Mouse (Mus musculus): ENCODE measurements around the gene Ttc29. TPM values are rescaled to one million over a fixed set of nuclear protein-coding genes. Genes with fewer than 3 reads are reported as not detected.

Ttc29 gene
- polyA plus RNA-seq (2016; fragmentation: Nextera tagmentation; extraction: Ambion mirVana): not detected in 2 replicates

DNA sequence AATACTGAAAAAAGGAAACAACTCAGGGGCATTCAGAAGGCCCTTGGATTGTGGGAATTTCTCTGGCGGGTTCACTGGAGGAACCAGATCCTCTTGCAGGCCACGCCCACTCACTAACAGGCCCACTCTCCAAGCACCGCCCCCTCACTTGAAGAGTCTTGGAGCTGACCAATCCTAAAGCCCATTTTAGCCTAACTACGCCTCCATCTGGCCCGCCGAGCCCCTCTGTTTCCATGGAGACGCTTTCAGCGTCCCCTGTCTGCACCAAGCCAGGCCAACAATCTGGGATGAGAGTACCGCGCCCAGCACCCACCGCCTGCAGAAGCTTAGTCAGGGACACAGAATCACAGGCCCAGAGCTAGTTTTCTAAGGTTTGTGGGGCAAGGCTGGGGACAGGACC is at the start of gene Ttc29:
Ttc29 (plus strand) TSS at position 224 of the 400 bp plus-strand sequence.
- 0 out of 2 replicates have a peak within 1 kb of the TSS, but pooled peaks have one; percentile 3 for H3K4me3 ChIP-seq
- no peaks in the 10 kb centered on the region for H3K36me3 ChIP-seq
- H3K27ac ChIP-seq (ENCODE audit: poor library complexity, severe bottlenecking): no peak within 1 kb of the TSS
- H3K9me3 ChIP-seq (replicated peaks): no peaks in the 10 kb centered on the region
- ATAC-seq (ENCODE audit: insufficient number of reproducible peaks, low FRiP score): peak; percentile 77
- H3K9ac ChIP-seq: no peak within 1 kb of the TSS
- peak within 1 kb of the TSS; percentile 36 for H3K4me2 ChIP-seq
- H3K27me3 ChIP-seq (replicated peaks): no peaks in the 10 kb centered on the region
- H3K4me1 ChIP-seq (replicated peaks): no peaks in the 10 kb centered on the region
- under 1% methylated on average over 11 of the region's 11 CpGs for WGBS

DNA sequence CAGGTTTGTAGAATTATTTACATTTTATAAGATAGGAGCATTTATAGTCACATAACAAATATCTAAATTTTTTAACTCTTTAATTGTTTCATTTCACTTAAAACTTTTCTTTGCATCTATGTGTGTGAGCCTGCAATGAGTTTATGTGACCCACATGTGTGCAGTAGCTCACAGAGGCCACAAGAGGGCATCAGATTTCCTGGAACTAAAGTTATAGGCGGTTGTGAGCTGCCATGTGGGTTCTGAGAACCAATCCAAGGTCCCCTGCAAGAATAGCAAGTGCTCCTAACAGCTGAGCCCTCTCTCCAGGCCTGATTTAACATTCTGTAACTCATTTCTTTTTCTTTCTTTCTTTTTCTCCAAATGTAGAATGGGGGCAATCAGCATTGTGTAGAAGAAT is 41.7 kb upstream of the Ttc29 start:
- ATAC-seq (ENCODE audit: insufficient number of reproducible peaks, low FRiP score): no peak

DNA sequence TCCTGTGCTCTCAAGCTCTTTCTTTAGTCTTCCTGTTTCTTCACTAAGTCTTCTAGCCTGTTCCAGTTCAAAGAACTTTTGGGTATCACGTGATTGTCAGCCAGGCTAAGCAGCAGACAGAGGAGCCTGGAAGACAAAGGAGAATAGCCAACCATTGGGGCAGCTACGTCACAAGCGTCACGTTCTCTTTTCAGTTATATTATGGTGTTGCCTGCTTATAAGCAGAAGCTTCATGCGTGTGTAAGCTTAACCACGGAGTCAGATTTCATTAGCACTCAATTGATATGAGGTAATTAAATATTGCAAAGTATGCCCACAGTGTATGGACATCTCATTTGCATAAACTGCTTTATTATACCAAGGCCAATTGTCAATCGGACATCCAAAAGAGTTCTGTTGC is 30.4 kb upstream of the Ttc29 start:
- H3K27me3 ChIP-seq (replicated peaks): no peaks in the 10 kb centered on the region
- H3K4me3 ChIP-seq: no peak overlapping the region
- H3K9me3 ChIP-seq (replicated peaks): peaks cover 5% of the 10 kb centered on the region; the same call in 1 of the 2 replicates
- H3K4me1 ChIP-seq (replicated peaks): no peaks in the 10 kb centered on the region
- H3K4me2 ChIP-seq: no peak overlapping the region
- H3K36me3 ChIP-seq: no peaks in the 10 kb centered on the region
- no peak for ATAC-seq (ENCODE audit: insufficient number of reproducible peaks, low FRiP score)
- no peak overlapping the region for H3K27ac ChIP-seq (ENCODE audit: poor library complexity, severe bottlenecking)
- WGBS: 81% methylated on average over 7 of the region's 7 CpGs
- no peak overlapping the region for H3K9ac ChIP-seq

More for the DNA sequence above, 41.7 kb upstream of the Ttc29 start:
- no peak overlapping the region for H3K27ac ChIP-seq (ENCODE audit: poor library complexity, severe bottlenecking)
- H3K36me3 ChIP-seq: no peaks in the 10 kb centered on the region
- no peak overlapping the region for H3K9ac ChIP-seq
- no peak overlapping the region for H3K4me3 ChIP-seq
- WGBS: 68% methylated on average over 1 of the region's 1 CpGs
- no peak overlapping the region for H3K4me2 ChIP-seq
- H3K27me3 ChIP-seq (replicated peaks): no peaks in the 10 kb centered on the region
- H3K9me3 ChIP-seq (replicated peaks): peaks cover 7% of the 10 kb centered on the region
- H3K4me1 ChIP-seq (replicated peaks): no peaks in the 10 kb centered on the region

DNA sequence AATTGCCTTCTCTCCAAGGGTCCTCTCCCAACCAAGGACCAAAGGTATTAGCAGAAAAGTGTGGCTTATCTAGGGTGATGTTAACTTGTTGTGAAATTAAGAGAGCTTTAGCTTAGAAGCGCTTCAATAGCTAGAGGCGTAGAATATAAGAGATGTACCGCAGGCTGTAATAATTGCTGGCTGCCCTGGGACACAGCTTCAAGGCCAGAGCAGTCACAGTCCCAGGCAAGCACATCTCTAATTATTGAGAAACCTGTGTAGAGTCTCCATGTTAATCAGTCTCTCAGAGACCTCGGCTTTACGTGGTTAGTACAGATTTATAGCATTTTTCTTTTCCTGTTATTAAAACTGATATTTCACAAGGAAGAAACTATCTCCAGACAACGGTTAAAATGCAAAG is 29.7 kb upstream of the Ttc29 start:
- Histone ChIP-seq H3K4me1 (replicated peaks) (no peaks in the 10 kb centered on the region), H3K27ac (ENCODE audit: poor library complexity, severe bottlenecking) (no peak overlapping the region), H3K36me3 (no peaks in the 10 kb centered on the region), H3K9me3 (replicated peaks) (peaks cover 5% of the 10 kb centered on the region; the same call in 1 of the 2 replicates), H3K4me3 (no peak overlapping the region), H3K27me3 (replicated peaks) (no peaks in the 10 kb centered on the region), H3K9ac (no peak overlapping the region), H3K4me2 (no peak overlapping the region)
- no peak for ATAC-seq (ENCODE audit: insufficient number of reproducible peaks, low FRiP score)
- WGBS: 81% methylated on average over 6 of the region's 6 CpGs

DNA sequence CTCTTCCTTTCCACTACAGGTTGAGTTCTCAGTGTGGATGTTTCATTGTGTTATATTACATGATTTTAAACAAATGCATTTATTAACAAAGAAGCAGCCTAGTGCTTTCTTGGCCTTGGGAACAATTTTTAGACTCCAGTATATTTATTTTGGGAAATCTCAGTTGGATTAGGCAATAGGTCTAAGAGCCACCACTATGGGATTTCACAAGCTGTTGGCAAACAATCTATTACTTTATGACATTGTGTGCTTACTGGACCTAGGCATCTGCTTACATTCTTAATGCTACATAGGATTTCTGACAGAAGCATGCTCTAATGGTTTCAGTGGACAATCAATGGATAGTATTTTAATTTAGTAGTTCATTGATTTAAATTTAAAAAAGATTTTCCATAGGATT is 26.0 kb upstream of the Ttc29 start:
- no peak overlapping the region for H3K4me2 ChIP-seq
- H3K36me3 ChIP-seq: no peaks in the 10 kb centered on the region
- H3K27ac ChIP-seq (ENCODE audit: poor library complexity, severe bottlenecking): no peak overlapping the region
- H3K9me3 ChIP-seq (replicated peaks): no peaks in the 10 kb centered on the region
- no peak overlapping the region for H3K9ac ChIP-seq
- H3K27me3 ChIP-seq (replicated peaks): no peaks in the 10 kb centered on the region
- H3K4me3 ChIP-seq: no peak overlapping the region
- ATAC-seq (ENCODE audit: insufficient number of reproducible peaks, low FRiP score): no peak
- no peaks in the 10 kb centered on the region for H3K4me1 ChIP-seq (replicated peaks)

DNA sequence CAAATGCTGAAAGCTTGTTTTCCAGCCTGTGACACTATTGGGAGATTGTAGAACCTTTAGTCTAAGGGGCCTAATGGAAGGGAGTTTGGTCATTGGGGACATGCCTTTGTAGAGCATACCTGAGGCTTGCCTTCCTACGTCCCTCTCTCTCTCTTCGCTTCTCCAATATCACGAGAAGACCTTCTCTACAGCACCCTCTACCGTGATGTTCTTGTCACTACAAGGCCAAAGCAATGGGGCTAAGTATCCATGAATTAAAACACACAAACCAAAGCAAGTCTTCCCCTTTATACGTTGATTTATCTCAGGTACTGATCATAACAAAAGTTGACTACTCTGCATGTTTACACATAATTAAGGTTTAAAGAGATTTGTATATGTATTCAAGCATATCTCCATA is 8.9 kb upstream of the Ttc29 start:
- Histone ChIP-seq H3K4me3 (no peak overlapping the region), H3K27ac (ENCODE audit: poor library complexity, severe bottlenecking) (no peak overlapping the region), H3K9ac (no peak overlapping the region), H3K4me2 (no peak overlapping the region), H3K9me3 (replicated peaks) (no peaks in the 10 kb centered on the region), H3K27me3 (replicated peaks) (no peaks in the 10 kb centered on the region), H3K36me3 (no peaks in the 10 kb centered on the region), H3K4me1 (replicated peaks) (no peaks in the 10 kb centered on the region)
- ATAC-seq (ENCODE audit: insufficient number of reproducible peaks, low FRiP score): no peak
- 27% methylated on average over 5 of the region's 5 CpGs for WGBS

DNA sequence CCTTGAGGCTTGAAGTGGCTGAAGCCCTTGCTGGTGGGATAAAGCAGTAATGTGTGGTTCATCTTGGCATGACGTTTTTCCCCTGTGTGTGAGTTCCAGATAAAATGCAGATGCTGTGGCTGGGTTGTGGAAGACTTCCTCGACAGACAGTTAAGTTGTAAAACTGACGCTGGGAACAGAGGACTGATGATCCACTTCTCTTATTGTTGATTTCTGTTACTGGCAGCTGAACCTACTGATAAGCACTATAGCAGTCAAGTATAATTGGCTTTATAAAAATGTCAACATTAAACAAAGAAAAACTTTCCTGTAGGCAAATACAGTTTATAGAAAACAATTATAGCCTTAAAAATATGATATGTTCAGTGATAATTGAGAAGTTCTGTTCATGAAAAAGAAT is 2.7 kb upstream of the Ttc29 start:
- Histone ChIP-seq H3K9me3 (replicated peaks) (no peaks in the 10 kb centered on the region), H3K27ac (ENCODE audit: poor library complexity, severe bottlenecking) (no peak overlapping the region), H3K4me1 (replicated peaks) (no peaks in the 10 kb centered on the region), H3K27me3 (replicated peaks) (no peaks in the 10 kb centered on the region), H3K4me2 (no peak overlapping the region), H3K36me3 (no peaks in the 10 kb centered on the region), H3K4me3 (no peak overlapping the region), H3K9ac (no peak overlapping the region)
- ATAC-seq (ENCODE audit: insufficient number of reproducible peaks, low FRiP score): no peak
- WGBS: 45% methylated on average over 3 of the region's 3 CpGs

DNA sequence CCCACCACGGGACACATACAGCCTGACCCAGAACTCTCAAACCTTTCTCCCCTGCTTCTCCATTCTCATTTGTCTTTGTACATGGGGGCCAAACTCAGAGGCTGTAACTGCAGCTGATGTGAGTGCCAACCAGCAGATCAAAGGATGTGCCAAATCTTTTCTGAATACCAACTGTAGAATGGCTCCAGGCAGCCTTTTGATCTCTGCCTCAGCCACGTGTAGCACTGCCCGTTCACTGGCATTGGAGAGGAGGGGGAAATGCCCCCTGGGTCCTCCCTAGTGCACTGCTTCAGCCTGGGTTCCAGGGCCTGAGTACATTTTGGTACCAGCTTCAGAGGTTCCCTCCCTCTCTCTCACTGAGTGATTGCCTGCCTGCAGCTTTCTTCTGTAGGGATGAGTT is 1.5 kb downstream of the Ttc29 start:
- Histone ChIP-seq H3K4me3 (no peak overlapping the region), H3K4me2 (no peak overlapping the region), H3K36me3 (no peaks in the 10 kb centered on the region), H3K4me1 (replicated peaks) (no peaks in the 10 kb centered on the region), H3K27ac (ENCODE audit: poor library complexity, severe bottlenecking) (no peak overlapping the region), H3K9ac (no peak overlapping the region), H3K9me3 (replicated peaks) (no peaks in the 10 kb centered on the region), H3K27me3 (replicated peaks) (no peaks in the 10 kb centered on the region)
- WGBS: 51% methylated on average over 3 of the region's 3 CpGs
- no peak for ATAC-seq (ENCODE audit: insufficient number of reproducible peaks, low FRiP score)

DNA sequence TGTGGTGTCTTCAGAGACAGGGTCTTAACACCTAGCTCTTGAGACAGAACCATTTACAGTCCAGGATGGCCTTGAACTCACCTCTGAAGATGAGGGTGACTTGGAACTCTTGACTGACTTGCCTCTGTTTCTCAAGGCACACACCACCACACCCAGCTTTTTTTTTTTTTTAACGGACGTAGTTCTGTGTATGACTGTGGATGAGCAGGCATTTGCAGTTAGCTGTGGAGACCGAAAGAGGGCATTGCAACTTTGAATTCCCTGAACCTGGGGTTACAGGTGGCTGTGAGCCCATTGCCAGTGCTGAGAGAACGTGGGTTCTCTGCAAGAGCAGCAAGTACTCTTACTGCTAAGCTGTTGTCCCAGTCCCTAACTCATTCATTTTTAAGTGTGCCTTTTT is 13.0 kb downstream of the Ttc29 start:
- H3K9ac ChIP-seq: no peak overlapping the region
- no peak for ATAC-seq (ENCODE audit: insufficient number of reproducible peaks, low FRiP score)
- H3K4me3 ChIP-seq: no peak overlapping the region
- H3K4me1 ChIP-seq (replicated peaks): no peaks in the 10 kb centered on the region
- 70% methylated on average over 4 of the region's 4 CpGs for WGBS
- H3K27me3 ChIP-seq (replicated peaks): no peaks in the 10 kb centered on the region
- no peak overlapping the region for H3K4me2 ChIP-seq
- no peak overlapping the region for H3K27ac ChIP-seq (ENCODE audit: poor library complexity, severe bottlenecking)
- H3K36me3 ChIP-seq: no peaks in the 10 kb centered on the region
- H3K9me3 ChIP-seq (replicated peaks): no peaks in the 10 kb centered on the region

DNA sequence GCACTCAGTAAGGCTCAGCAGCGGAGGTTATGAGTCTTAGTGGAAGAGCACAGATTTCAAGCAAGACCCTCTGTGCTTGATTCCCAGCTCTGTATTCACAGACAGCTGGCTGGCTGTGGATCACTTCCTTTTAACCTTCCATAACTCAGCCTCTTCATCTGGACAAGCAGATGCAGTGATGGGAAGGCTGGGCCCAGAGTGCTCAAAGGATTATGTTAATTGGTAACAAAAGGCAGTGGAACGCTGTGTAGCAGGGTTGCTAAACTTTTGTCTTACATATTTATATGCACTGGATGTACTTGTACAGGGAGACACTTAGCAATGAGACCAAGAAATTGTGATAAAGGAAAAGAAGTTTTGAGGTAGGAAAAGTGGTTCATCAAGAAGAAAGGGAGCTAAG is 17.6 kb downstream of the Ttc29 start:
- Histone ChIP-seq H3K9me3 (replicated peaks) (no peaks in the 10 kb centered on the region), H3K4me2 (no peak overlapping the region), H3K4me1 (replicated peaks) (no peaks in the 10 kb centered on the region), H3K27ac (ENCODE audit: poor library complexity, severe bottlenecking) (no peak overlapping the region), H3K27me3 (replicated peaks) (no peaks in the 10 kb centered on the region), H3K36me3 (no peaks in the 10 kb centered on the region), H3K9ac (no peak overlapping the region), H3K4me3 (no peak overlapping the region)
- ATAC-seq (ENCODE audit: insufficient number of reproducible peaks, low FRiP score): no peak
- WGBS: 73% methylated on average over 2 of the region's 2 CpGs

DNA sequence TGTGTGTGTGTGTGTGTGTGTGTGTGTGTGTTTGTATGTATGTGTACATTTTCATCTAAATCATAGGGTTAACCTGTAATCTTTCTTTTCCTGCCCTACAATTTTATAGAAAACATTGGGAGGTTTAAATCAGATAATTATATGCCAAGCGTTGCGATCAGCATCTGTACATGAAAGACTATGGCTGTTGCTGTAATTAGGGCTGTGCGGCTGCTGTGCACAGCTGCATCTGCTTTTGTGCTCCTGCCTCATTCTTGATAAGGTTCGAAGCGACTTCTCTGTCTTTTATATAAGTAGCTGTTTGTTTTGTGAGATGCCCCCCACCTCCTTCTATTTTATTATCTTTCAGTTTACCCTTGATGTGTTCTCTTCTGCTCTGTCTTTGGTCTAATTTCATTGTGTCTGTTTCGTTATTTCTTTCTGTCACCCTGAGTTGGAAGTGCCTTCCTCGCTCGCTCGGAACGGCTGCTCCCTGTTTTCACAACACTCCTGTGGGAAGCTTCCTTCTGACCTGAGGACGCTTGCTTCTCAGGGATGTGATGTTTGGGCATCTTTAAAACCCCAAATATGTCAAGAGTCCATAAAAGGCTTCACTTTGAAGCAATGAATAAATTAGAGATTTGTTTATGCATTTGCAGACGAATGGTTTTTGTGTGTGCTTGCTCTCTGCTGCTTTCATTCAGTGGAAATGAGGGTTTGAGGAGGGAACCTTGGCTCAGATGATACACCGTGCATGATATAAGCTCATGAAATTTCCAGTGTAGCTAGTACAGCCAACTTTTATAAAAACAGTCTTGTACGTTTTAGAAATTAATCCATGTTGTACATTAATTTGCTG is 20.0 kb downstream of the Ttc29 start:
- no peak for ATAC-seq (ENCODE audit: insufficient number of reproducible peaks, low FRiP score)
- Histone ChIP-seq H3K27ac (ENCODE audit: poor library complexity, severe bottlenecking) (no peak overlapping the region), H3K9ac (no peak overlapping the region), H3K9me3 (replicated peaks) (no peaks in the 10 kb centered on the region), H3K4me3 (no peak overlapping the region), H3K27me3 (replicated peaks) (no peaks in the 10 kb centered on the region), H3K36me3 (no peaks in the 10 kb centered on the region), H3K4me1 (replicated peaks) (no peaks in the 10 kb centered on the region), H3K4me2 (no peak overlapping the region)
- 69% methylated on average over 14 of the region's 14 CpGs for WGBS

DNA sequence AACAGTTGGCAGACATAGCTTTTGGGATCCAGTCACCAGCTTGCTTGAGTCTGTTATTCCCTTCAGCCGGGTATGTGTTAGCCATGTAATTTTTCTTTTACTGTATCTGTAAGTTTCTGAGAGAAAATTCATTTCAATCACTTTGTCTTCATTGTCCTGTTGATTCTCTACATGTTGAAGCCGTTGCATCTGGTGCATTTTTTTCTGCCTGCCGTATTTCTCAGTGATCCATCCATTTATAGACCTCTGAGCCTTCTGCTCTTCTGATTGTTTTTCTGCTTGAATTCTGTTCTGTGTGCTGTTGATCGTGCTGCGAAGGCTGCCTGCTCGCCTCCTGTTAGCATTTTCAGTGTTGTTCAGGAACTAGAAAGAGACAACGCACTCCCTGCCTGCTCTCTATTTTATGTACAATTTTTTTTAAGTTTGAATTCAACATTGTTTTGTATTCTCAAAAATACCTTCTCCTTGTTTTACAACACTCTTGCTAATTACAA is 20.7 kb downstream of the Ttc29 start:
- no peak overlapping the region for H3K9ac ChIP-seq
- WGBS: 79% methylated on average over 7 of the region's 7 CpGs
- no peaks in the 10 kb centered on the region for H3K36me3 ChIP-seq
- H3K27me3 ChIP-seq (replicated peaks): no peaks in the 10 kb centered on the region
- H3K27ac ChIP-seq (ENCODE audit: poor library complexity, severe bottlenecking): no peak overlapping the region
- H3K4me2 ChIP-seq: no peak overlapping the region
- ATAC-seq (ENCODE audit: insufficient number of reproducible peaks, low FRiP score): no peak
- no peak overlapping the region for H3K4me3 ChIP-seq
- no peaks in the 10 kb centered on the region for H3K4me1 ChIP-seq (replicated peaks)
- no peaks in the 10 kb centered on the region for H3K9me3 ChIP-seq (replicated peaks)

All from heart, embryonic 12.5 days (tissue).